Mouse (Mus musculus) lung, postnatal 14 days (tissue): ENCODE measurements around the gene Rspo3.

ENCODE experiments used
- DNase-seq: peaks from one replicate; pipeline ENCODE4 v3.0.0; 2021

Rspo3 gene

DNA sequence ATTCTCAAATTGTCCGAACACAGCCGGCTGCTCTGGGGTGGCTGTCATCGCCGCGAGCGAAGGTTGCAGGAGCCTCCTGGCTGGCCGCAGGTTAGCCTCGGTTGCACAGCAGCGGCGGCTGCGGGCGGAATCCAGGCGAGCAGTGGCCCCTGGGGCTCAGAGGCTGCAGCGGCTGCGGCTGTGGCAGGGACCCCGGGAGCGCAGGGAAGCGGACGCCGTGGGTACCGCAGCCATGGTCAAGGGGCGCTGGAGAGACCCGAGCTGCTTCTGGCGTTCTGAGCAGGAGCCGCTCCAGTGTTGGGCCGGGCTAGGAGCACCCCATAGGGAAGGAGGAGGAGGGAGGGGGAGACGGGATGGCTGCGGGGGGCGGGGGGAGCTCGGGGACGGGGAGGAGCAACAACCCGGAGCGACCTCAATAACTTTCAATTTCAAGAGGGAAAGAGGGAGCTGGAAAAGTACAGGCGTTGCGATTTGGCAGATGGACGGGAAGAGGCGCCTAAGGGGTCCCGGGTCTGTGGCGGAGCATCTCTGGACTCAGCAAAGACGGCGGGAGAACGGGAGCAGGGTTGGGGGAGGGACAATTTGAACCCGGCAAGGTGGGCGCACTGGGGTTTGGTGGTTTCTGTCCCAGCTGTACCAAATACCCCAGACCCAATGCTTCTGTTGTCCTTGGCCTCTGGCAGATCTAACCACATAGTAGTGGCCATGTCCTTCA, at the start of gene Rspo3:
Rspo3 (minus strand) TSS at position 322 of the 715 bp plus-strand sequence.
- peak; percentile 24 for DNase-seq

DNA sequence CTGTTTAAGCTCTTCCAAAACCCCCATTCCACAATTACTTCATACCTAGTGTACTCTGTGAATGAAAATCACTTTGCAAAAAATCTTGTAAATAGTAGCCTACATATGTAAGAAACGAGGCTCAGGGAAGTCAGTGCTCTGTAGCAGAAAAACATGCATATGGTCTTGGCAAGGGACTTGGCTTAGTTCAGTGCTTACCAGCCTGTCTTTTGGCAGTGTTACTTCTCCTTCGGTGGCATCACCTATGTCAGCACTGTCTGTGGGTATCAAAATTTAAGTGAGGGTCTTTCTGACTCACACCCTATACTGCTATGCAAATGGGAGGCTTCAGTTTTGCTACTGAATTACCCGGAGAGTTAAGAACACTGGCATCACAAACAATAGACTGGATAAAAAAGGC, 46.3 kb upstream of the Rspo3 start:
- DNase-seq, result no peak

DNA sequence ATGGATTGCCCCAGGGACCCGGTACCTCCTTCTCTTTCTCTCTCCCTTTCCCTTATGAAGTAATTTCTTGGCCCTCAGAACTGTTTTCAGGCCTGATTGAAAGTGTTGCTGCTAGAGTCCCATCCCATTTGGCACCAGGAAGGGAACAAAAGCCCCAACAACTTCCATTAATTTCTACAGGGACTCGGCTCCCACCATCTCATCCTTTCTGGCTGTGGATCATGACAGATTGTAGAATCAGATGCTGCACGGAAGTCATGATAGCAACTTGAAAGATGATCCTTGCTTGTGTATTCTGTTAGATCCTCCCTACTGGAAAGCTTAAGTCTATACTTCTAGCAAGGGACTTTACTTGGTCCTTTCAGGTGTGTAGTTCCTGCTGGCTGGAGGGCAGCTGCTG, 45.8 kb upstream of the Rspo3 start:
- no peak for DNase-seq

DNA sequence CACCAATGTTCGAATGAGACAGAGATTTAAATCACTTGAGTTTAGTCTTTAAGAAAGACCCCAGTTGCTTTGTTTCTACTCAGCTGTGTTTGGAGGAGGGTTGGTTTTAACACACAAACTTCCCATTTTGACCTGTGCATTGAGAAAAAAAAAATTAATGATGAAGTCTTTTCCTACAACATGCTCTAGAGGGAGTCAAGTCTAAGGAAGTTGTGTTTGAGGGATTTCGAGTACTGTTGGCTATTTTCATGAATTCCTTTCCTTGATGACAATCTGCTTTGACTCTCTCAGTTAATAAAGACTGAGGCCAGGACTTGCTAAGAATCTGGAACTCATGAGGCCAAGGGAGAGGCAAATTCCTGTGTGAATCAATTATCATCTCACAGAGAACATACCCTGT, 20.3 kb upstream of the Rspo3 start:
- no peak for DNase-seq

DNA sequence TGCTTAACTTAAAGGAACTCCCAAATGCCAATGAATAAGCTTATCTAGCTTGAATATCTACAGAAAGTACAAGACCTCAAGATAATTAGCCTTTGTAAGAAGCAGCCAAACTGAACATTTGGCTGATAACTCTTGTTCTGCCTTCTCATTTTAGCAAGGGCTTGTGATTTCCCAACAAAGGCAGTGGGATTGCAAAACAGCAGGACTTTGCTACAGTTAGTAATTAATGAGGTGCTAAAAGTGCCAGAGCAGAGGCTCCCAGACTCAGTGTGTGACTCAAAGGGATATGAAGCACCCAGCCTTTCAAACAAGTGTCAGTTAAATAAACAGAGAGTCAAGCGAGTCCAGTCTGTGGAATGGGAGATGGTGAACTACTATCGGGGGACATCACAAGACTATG, 18.7 kb upstream of the Rspo3 start:
- peak; percentile 21 for DNase-seq

DNA sequence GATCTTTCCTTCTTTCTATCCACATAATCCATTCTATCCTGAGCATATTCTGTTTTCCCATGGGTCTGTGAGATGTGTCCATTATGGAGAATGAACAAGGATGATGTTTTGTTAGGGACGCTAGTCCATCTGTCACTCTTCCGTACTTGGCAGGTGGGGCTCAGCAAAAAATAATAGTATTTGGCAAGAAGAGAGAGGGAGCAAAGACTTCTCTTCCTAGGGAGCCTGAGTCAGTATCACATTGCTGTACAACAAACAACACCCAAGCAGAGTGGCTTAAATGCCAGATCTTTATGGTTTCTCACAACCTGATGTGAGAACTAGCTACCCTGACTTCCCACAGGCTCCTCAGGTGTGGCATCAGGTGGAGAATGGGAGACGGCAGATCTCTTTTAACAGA, 7.3 kb upstream of the Rspo3 start:
- DNase-seq, result no peak

DNA sequence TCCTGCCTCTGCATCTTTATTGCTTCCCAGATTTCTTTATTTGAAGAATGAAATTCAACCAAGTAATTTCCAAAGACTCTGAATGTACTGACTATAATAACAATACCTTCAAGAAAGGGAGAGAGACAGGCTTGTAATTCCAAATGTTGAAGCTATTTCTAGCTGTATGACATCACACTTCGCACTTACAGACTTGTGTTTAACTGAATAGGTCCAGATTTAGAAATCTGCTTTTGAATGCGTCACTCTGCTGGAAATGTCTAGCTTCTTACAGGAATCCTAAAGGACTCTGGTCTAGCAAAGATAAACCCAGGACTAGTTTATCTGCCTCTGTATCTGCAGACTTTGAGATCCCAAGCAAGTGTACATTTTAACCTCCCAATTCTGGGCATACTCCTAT, 3.8 kb upstream of the Rspo3 start:
- no peak for DNase-seq

DNA sequence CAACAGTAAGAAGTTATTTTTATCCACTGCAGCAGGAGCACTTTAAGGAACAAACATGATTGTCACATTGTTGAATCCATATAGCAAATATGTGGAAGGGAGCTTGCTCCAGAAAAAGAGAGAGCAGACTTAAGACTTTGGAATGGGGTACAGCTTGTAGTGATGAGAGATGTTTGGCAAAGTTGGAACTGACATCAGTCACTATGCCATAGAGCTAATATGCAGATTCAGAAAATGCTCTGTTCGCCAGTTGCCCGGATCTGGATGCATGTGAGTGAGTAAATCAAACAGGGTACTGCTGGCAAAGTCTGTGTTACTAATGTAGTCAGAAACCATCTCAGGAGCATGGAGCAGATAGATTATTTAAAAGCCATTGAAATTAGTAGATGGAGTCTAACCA, 3.1 kb upstream of the Rspo3 start:
- no peak for DNase-seq

DNA sequence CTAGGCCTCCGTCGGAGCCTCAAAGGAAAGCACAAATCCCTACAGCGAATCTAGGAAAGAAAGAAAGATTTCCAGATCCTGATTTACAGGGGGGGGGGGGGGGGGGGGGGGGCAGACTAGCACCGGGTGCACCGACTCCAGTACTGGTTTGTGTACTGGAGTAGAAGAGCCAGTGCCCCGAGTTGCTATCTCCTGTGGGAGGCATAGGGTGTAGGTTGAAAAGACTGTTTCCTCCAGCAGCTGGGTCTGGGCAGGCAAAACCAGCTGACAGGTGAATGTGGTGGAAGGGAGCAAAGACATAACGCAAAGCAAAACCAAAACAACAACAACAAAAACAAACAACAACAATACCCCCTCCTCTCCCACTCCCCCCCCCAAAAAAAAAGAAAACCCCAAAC, 838 bp downstream of the Rspo3 start:
- DNase-seq, result no peak

DNA sequence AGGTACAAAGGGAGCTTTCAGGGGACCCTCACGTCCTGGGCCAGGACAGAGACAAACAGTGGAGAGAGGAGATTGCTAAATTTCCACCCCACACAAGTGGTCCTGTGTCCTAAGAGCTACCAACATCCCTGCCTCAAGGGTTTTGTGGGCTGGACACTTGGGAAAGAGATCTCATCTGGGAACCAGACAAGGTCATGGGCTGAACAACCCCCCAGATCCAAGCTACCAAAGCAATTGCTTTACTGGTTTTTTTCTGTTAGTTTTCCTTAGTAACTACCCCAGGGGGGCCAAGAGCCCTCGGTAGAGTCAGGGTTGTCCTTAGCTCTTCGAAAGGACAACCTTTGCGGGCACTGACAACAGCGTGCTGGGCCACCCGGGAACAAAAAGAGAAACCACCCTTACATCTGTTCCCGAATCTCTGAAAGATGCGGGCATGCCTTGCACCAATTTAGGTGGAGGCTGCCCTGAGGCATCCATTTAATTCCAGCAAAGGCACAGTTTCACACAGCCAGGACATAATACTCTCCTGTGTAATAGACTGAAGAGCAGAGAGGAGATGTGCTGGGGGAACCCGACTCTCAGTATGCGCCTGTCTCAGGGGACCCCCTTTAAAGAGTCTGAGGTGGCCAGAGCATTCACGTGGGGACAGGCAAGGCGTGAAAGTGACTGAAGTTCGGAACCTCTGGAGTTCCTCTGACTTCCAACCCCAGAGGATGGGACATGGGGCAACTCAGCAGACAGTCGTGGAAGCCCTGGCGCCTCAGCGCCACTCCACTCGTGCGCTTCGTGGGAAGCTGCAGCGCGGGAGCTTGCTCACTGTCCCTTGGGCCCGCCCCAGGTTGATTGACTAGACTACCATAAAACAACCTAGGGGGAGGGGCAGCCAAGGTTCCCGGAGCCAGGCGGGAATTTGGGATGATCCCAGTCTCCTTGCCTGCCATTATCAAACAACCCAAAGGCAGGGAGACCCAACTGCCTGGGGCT, 1.5 kb downstream of the Rspo3 start:
- DNase-seq, result no peak

DNA sequence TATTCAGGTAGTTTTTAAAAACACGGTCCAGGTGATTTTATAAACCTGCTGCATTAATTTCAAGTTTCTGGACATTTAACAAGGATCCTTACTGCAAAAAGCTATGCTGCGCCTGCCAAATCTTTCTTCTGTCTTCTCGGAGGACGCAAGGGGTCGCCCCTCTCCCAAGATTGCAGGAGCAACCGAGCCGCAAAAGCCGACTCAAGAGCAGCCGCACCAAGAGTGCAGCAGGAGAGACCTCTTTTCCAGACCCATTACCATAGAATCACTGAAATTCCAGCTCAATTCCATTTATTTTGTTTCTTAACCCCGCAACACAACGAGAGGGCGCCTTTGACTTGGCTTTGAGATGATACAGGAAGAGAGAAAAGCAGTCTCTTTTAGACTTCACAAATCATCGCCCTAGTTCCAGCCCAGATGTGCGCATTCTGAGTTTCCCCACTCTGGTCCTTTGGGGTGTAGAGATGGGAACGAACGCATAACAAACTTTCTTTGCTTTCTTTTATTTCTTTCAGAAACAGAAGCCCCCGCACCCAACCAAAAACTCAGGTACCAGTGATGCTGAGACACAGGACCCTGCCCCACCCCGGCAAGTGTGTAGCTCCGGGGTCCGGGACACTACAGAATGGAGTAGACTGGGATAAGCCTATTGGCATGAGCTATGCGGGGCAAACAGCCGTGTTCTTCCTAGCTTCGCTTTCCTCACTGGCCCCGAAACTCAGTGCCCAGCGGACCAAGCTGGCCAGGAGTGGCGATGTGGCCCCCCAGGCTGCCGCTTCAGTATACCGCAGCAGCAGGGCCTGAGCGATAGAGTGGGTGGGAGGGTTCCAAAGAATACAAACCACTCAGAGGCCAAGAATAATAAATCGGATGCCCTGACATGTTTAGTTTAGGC, 2.6 kb downstream of the Rspo3 start:
- peak; percentile 74 for DNase-seq

DNA sequence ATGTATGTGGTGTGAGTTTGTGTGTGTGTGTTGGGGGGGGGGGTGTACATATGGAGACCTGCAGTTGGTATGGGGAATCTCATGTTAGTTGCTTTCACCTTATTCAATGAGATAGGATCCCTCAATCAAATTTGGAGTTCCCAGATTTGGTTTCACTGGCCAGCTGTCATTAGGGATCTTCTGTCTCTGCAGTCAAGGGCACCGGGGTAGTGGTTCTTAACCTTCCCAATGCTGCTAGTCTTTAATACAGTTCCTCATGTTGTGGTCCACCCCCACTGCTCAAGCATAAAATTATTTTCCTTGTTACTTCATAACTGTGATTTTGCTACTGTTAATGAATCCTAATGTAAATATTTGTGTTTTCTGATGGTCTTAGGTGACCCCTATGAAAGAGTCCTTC, 22.1 kb downstream of the Rspo3 start:
- DNase-seq, result no peak

DNA sequence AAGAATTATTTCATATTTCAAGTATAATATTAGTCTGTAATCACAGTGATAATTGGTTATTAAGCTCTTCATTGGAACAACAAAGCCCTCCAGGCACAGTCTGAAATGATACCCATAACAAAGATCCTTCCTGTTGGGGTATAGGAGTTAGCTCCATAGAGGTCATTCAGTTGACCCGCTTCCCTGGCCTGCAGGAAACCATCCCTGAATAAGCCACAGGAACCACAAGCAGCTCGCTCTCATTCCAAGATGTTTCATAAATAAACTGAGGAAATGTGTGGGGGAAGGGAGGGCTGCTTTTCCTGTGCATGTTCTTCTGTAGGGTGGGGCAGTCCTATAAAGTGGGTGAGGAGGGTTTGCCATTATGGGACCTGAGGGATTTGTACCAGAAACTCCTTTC, 27.5 kb downstream of the Rspo3 start:
- DNase-seq, result peak; percentile 7

DNA sequence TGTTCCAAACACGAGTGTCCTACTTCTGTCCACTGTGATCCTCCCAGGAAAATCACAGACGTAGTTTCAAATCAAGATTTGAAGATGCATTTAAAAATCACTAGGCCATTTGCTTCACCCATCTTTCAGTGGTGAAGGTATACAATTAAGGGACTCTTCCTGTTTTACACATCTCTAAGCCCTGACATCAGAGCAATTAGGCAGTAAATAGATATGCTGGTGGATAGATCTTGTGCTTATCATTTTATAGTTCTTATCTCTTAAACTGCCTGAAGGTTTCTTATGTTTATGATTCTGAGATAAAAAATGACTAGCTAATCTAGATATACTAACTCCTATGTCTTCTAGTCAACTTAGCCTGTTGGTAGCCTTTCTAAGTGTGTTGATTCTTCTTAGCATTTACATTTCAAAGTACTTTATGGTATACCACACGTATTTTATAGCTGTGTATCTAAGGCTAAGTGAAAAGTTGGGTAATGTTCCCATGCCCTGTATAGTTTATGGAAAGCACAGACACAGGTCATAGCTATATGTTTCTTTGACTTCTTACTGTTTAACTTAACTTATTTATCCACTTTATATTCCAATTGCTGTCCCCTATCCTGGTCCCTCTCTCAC, 38.4 kb downstream of the Rspo3 start:
- no peak for DNase-seq

DNA sequence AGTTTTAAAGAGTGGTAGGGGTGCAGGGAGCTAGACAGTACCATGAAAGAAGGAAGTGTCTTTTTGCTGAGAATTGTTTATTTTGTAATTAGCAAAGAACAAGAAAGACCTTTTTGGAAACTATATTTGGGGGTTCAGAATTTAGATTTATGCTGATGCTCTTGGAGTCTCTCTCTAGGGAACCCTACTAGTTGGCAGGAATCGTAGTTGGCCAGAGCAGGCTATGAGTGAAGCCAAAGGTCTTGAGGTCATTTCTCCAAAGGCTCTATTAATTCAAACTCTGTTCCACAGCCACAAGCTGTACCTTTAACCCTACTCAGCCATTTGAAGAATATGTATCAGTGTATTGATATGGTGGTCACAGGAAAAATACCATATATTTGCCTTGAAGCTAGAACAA, 41.7 kb downstream of the Rspo3 start:
- no peak for DNase-seq

DNA sequence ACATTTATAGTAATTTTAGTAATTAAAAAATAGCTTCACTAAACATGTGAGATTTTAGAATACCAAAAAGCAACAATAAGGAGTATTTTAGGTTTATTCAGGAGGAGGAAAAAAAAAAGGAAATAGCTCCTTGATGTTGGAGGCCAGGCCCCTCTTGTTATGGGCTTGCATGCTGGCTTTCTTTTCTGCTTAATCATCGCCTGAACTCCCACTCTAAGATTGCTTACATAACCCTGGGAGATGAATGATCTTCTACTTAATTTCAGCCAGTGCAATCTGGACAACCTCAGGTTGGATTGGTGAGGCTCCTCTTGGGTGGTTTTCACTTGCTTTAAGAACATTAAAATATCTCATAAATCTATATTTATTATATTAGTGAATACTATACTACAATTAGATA, 54.7 kb downstream of the Rspo3 start:
- no peak for DNase-seq

DNA sequence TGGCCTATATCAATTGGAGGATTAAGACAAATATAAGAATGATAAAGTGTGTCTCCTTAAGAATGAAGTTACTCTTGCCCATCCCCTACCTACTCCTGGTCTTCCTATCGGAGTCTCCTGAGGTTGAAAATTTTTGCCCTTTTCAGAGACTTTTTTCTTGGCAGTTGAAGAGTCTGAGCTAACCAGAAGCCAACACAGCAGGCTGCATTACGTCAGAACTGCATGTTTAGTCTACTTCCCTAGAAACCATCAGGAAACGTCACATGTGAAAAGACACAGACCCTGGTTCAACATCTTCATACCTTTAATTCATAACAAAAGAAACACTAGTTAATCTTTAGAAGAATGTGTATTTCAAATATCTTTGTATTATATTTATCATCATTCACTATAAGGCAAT, 56.3 kb downstream of the Rspo3 start:
- no peak for DNase-seq

DNA sequence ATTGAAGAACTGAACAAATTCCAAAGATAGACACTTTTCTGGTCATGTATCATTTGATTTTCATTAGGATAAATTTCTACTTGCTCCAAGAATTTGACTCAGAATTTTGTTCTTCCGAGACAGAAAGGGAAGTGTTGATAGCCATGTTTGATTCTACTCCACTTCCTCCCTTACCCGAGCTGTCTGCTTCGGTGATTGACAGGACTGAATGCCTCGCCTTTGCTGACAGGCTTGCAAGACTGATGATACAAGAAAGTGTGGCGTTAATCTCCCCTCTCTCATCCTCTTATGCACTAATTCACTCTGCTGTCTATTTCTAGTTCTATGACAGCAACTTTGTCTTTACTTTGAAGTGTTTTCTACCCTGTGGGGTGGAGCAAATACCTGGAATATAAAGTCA, 65.2 kb downstream of the Rspo3 start:
- DNase-seq, result no peak

DNA sequence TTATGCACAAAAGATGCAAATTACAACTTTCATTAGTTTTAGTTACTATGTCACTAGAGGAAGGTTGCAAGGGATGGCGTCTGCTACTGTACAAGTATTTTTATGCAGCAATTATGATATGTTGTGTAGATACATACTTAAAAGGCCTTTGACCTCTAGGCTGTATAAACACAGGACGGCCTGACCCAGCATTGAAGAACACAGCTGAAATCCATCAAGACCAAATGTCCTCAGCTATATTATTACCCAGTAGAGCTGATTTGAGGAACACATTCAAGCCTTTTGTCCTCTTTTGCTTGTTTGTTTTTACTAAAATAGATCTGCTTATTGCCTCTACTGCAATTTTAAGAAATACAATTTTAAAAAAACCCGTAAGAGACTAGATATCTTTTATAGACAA, 75.6 kb downstream of the Rspo3 start:
- no peak for DNase-seq

DNA sequence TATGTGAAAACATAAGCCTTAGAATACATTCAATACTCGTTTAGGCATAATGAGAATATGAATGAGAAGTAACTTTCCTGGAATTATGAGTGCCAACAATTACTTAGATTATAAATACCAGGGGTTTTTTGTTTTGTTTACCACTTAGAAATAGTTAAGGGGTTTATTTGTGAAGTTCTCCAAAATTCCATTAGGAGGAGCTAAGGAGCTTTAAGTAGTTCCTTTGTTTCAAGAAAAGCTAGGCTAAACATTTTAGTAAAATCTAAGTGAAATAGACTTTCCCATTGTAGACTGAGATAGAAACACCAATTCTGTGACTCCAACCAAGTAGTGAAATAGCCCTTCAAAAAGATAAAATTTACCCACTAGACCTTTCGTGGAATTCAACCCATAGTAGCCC, 76.0 kb downstream of the Rspo3 start:
- no peak for DNase-seq

DNA sequence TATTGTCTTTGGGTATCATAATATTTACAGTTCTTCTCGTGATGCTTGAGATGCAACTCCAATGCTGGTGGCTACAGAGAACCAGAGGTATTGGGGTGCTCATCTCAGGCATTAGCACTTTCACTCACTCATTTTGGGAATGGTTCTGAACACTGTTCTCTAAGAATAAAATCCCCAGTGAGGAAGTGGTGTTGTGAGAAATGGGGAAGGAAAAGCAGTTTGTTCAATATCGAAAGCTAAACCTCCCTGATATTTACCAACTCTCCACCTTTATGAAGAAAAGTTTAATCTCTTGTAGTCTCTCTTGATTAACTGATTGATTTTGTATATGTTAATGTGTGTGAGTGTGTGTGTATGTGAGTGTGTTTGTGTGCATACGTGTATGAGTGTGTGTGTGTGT, 90.6 kb downstream of the Rspo3 start:
- DNase-seq, result no peak

DNA sequence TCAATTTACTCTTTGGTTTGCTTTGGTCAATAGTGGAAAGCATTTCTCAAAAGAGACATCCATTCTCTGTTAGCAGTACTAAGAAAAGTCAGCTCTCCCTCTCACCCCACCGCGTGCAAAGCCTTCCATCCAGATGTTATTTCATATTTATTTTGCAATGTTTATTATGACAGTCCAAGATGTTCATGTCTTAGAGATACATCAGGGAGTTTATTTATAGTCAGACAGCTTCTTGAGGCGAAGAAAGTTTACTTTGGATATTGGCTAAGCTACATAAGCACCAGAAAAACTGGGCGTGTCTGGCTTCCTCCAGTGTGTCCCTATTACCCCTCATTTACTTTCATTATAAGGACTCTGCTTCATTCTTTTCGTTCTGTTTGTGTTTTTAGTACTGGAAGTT, 94.4 kb downstream of the Rspo3 start:
- DNase-seq, result no peak

DNA sequence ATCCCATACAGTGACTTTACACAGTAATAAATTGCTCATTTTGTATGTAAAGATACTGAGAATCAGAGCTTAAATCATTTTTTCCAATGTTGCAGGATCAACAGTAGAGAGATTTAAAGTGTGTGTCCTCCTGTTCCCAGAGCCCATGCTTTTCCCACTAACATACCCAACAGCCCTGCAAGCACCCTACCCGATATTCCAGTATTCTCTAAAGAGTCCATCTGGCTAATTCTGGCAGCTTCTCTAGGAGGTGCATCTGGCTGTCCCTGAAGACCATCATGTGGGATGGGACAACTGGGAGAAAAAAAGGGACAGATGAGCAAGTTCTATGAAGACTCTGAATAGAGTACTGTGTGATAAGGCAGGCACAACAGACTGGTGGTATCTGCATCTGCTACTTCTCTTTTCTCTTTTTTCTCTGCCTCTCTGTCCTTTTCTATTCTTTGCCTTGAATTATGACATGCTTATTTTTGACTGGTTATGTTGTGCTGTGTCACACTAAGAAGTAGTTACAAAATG, 102.7 kb downstream of the Rspo3 start:
- DNase-seq, result no peak
